Mouse (Mus musculus): ENCODE data around the gene Stxbp2. TPM values are rescaled to one million over a fixed set of nuclear protein-coding genes. Genes with fewer than 3 reads are reported as not detected.

Gene Stxbp2
- total RNA-seq, 4 experiments from 2014 or later: 76.2 to 107 (median 99.8) TPM

DNA sequence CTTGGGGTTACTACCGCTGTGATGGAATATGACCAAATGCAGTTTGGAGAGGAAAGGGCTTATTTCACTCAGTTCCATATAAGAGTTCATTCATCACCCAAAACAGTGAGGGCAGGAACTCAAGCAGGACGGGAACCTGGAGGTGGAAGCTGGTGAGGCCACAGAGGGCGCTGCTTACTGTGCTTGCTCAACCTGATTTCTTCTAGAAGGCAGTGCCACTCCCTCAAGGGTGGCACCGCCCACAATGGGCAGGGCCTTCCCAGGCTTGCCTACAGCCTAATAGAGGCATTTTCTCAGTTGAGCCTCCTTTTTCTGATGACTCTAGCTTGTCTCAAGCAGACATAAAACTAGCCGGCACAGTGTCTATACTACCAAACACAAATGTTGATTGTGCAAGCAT is 15.0 kb downstream of the Stxbp2 start:
- peak; percentile 52 for DNase-seq

DNA sequence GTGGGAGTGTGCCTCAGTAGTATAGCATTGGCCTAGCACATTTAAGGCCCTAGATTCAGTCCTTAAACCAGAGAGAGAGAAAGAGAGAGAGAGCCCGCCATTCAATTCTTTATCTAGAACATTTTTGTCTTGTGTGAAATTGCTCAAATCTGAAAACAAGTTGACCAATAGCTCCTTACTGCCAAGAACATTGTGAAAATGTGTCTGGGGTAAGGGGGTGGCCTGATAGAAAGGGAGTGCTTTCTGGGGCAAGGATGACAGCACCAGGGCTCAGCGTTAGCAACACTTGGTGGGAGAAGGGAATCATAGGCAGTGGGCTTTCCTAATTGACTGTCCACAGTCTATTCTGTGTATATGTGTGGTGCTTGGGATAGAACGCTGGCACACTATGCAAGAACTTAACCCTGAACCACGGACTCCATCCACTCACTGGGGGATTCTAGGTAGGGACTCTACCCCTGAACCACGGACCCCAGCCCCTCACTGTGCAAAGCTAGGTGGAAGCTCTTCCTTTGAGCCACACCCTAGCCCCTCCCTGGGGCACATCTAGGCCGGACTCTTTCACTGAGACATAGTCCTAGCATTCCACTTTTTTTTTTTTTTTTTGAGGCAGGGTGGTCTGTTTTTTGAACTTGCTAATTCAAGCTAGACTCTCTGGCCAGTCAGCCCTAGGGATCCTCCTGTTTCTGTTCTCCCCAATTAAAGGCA is 16.2 kb downstream of the Stxbp2 start:
- no peak for DNase-seq

DNA sequence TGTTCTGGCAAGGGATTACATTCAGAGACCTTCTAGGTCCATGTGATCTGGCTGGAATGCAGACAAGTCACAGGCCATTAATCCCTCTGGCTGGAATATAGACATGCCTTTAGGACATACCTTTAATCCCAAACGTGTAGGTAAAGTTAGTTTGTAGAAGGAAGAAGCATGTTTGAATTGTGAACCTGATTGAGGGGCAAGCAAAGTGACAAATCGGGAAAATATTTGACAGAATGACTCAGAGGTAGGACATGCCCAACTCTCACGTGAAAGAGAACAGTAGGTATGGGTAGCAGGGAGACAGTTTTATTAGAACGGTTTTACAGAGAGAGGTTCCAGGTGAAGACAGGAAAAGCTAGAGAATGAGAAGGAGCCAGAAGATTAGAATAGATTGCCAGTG is 16.8 kb downstream of the Stxbp2 start:
- DNase-seq: no peak

DNA sequence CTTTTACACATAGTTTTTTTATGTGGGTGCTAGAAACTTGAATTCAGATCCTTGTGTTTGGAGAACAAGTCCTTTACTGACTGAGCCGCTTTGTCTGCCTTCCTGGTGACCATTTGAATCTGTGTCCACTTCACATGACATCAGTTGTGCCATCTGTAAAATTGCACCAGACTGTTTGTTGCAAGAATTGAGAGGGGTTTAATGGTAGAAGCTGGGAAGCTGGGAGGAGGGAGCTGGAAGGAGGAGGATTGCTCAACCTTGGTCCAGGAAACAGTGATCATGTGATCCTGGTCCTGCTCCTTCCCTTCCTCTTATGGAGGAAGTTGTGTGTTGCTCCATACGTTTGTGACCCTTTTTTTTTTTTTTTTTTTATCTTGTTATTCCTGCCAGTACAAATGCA is 17.5 kb downstream of the Stxbp2 start:
- DNase-seq: no peak

DNA sequence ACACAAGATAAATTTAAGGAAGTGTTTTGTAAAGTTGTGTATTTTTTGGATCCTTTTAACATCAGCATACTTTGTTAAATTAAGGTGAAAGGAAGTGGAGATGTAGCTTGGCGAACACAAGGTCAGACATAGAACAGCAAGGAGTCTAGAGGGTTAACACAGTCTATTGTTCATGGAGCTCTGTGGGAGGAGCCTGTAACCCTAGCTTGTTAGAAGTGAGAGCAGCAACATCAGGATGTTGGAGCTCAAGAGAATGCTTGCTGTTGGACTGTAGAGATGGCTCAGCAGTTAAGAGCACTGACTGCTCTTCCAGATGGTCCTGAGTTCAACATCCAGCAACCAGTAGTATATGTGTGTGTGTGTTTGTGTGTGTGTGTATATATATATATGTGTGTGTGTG is 18.2 kb downstream of the Stxbp2 start:
- DNase-seq: no peak

DNA sequence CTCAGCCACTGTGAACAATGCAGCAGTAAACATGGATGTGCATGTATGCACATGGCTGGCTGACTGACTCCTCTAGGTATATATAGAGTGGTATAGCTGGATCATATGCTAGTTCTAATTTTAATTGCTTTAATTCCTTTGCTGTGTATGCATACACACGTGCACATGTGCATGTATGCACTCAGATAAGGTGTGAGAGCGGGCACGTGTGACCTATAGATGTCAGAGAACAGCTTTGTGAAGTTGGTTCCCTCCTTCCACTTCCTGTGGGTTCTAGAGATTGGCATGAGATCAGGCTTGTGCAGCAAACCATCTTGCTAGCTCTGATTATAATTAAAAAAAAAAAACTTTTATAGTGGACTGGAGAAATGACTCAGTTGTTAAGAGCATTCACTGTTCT is 22.1 kb downstream of the Stxbp2 start:
- DNase-seq: no peak

DNA sequence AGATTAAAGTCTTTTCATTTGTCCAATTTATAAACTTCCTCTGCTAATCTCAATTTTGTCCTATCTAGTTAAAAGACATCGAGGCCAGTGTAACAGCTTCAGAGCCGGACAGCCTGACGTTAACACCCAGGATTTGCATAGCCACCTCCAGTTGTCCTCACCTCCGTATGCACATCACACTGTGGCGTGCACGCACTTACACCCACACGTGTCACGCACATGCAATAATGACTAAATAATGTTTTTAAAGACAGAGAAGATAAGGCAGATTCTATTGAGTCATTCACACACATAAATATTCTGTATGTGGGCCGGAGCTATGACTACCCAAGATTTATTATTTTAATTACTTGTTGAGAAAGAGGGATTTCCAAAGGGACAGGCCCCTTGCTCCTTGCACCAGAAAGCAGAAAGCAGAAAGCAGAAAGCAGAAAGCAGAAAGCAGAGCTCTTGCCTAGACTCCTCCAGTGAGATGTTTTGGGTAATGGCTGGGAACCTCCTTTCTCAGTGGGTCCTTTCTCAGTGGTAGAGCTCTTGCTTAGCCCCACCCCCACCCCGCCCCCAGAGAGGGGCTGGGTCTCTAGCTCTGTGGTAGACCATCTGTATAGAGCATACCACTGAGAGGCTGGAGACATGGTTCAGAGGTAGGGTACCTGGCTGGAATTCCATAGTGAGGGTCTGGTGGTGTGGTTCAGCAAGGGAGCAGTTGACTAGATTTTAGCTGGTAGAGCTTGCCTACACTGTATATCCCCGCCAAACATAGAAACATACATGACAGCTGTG is 24.2 kb downstream of the Stxbp2 start:
- DNase-seq: no peak

DNA sequence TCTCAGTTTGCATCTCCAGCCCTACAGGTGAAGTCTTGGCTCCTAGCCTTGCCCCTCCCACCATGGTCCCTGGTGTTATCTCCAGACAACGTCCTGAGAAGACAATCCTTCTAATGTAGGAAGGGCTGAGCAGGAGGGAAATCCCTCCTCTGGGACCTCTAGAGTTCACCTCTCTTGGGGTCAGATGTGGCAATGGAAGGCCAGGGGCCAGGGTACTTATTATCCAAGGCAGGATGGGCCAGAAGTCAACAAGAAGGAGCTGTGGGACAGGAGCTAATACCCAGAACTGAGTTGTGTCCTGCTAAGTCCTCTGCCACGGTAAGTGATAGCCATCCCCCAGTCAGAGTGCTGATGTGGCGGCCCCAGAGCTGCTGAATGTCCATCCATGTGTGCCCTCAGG is 24.8 kb downstream of the Stxbp2 start, which contains the start of gene Retn:
TSS of gene Retn (plus strand) at position 245 of the 400 bp plus-strand sequence.
- no peak for DNase-seq

DNA sequence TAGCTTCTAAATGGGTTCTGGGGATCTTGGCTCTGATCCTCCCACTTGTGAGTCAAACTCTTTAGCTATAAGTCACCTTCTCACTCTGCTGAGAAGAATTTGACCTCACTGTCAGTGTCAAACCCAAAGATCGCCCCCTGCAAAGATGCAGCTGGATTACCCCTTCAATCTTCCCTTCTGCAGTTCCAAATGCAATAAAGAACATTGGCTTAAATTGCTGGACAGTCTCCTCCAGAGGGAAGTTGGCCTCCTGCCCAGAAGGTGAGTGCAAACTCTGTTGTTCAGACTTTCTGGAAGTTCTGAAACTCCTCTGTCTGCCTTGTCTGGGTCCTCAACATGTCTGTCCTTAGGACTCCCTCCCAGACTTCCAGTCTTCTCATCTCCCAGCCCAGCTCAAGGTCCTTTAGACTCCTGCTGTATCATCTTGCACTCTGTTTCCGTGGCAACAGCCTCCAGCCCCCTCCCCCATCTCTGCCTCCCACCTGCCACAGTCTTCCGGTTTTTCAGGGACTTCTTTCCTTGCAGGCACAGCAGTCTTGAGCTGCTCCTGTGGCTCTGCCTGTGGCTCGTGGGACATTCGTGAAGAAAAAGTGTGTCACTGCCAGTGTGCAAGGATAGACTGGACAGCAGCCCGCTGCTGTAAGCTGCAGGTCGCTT is 26.1 kb downstream of the Stxbp2 start:
- DNase-seq: no peak

DNA sequence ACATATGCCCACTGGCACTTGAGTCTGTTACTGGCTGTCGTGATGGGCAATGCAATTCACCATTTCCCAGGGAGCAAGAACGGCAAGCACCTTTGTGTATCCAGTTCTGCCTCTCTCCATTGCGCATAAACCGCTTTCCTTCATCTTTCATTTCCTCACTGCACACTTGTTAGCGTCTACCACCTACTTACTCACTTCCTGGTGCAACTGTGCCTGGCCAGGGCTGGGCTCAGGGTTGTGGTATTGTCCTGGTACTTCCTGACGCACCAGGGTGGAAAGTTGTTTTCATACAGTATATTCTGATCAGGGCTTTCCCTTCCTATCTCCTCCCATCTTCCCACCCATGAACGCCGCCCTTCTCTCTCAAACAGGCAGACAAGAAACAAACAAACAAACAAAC is 30.1 kb downstream of the Stxbp2 start:
- no peak for DNase-seq

DNA sequence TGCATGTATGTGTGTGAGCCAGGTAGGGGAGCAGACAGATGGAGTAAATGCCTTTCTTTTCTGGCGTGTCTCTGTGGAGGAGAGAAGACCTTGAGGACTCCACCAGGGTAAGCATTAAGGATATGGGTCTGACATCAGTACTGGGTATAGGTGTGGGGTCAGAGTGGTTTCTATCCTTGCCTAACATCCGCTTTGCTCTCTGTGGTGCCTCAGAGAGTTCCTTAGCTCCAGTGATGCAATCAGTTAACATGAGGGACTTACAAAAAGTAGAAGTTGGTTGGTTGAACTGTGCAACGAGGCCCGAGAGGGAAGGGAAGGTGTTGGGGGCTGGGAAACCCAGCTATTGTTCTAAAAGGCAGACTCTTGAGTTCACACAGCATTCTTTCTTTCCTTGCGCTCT is 33.6 kb downstream of the Stxbp2 start:
- DNase-seq: no peak

DNA sequence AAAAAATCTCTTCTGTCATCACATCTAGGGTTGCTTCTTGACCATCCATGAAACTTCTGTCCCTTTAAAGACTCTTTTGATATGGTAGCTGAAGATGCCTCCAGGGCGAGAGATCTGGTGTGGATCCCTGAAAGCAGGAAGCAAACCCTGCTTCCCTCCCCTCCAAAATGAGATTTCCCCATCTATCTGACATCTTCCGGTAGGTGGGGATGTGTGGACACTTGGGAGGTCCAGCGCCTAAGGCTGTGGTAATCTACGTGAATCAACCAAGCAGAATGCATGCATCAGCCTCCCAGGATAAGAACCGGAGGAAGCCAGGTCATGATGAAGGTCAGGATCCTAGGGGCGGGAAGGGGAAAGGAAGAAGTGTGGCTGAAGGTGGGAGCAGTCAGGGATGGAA is 34.8 kb downstream of the Stxbp2 start, which contains the start of gene Mcemp1:
TSS of gene Mcemp1 (plus strand) at position 248 of the 400 bp plus-strand sequence.
- DNase-seq: no peak

DNA sequence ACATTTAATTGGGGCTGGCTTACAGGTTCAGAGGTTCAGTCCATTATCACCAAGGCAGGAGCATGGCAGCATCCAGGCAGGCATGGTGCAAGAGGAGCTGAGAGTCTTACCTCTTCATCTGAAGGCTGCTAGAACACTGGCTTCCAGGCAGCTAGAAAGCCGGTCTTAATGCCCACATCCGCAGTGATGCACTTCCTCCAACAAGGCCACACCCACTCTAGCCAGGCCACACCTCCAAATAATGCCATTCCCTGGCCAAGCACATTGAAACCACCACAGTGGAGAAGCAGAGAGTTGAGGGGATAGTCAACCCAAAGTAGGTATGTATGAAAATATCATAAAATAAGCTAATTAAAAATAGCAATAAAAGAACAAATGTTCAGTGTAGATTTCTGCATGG is 39.6 kb downstream of the Stxbp2 start:
- DNase-seq: no peak

DNA sequence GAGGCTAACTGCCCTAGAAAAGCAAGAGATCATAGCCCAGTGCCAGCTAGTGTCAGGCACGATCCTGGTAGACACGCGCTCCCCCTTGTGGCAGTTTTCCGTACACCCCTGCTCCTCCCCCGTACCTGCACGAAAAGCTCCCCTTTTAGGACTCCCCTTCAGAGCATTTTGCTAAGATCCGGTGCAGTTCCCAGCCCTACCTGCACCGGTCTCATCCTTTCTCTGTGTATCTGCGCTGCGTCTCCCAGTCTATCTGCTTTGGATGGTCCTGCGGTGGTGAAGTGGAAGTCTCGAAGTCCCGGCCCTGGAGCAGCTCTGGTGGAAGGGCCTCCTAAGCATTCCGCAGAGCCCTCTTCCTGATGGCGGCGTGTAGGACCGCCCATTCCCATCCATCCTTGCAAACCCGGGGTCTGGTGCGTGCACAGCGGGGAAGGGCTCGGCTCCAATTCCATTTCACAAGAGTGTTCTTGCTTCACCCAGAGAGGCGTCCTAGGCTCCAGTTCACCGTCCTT is 41.3 kb downstream of the Stxbp2 start, which contains the start of gene Fcor:
TSS of gene Fcor (minus strand) at position 383 of the 512 bp plus-strand sequence.
- peak; percentile 68 for DNase-seq

DNA sequence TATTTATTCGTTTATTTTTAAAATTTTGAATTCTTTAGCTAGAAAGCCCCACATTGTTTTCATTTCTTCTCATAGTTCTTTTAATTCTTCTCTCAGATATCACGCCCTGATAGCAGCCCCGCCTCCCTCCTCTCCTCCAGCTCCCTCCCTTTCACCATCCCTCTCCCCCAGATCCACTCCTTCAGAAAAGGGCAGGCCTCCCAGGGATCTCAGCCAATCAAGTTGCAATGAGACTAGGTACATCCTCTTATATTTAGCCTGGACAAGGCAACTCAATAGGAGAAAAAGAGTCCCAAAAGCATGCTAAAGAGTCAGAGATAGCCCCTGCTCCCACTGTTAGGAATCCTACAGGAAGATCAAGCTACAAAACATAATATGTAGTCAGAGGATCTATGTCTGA is 43.9 kb downstream of the Stxbp2 start:
- no peak for DNase-seq

DNA sequence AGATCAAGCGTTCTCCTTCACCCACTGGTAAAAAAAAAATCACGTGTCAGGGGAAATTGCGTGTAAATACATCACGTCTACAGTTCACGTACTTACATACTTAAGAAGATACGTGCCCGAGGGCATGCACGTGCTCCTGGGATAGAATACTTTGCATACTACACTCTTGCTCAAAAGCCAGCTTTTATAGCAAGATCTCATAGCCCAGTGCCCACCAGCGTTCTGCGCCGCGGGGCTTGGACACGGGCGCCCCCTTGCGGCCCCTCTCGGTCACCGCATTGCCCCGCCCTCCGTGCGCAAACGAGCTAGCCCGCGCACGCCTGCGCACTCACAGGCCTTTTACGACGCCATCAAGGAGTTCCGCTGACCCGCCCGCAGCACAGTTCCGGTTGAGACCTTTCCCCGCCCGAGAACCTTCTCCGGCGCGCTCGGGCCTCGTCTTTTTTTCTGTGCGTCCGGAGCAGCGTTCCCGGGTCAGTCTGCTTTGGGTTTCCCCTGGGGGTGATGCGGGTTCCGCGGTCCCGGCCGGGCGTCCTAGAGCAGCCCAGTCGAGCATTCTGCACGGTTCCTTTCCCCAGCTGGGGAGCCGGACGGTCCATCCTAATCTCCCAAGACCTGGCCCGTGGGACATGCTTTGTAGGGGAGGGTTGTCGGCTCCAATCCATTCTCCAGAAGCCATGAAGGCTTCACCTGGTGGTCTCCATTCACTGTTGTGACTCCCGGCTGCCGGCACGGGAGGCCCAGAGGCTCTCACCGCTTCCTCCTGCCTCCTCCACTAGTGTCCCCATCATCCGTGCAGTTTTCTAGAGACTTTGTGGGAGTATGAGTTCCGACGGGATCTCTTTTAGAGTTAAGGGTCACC is 45.6 kb downstream of the Stxbp2 start, which contains the start of gene Trappc5:
TSS of gene Trappc5 (plus strand) at position 169 of the 862 bp plus-strand sequence.
- DNase-seq: peak; percentile 91

DNA sequence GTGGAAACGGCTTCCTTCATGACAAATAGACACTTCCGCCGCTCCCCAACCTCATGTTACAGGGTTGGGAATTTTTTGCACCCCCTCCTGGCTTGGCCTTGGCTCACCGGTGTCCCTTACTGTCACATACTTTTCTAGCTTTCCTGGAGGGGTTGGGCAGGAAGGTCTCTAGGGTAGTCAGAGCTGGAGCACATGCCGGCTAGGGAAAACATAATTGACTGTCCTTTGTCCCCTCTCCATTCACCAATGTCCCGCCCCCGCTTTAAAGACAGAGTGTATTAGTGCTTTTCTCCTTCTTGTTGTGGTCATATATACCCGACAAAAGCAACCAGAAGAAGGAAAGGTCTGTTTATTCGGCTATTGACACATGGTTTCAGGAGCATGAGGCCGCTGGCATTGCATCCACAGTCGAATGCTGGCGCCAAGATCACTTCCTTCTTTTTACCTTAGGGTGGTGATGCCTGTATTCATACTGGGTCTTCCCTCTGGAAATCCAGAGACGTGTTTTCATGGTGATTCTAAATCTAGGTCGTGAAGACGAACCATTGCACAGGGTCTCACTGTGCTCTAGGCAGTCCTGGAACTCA is 46.3 kb downstream of the Stxbp2 start:
- no peak for DNase-seq

DNA sequence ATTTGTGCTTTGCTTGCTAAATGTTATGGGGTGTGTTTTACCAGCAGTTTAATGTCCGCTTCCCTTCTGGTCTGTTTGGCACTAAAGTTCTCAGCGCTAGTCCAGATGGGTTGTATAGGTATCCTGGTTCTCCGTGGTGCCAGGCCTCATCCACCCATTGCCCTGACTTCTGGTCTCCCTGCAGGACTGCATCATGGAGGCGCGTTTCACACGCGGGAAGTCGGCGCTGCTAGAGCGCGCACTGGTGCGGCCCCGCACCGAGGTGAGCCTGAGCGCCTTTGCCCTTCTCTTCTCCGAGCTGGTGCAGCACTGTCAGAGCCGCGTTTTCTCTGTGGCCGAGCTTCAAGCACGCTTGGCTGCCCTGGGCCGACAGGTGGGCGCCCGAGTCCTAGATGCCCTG is 48.1 kb downstream of the Stxbp2 start:
- no peak for DNase-seq

DNA sequence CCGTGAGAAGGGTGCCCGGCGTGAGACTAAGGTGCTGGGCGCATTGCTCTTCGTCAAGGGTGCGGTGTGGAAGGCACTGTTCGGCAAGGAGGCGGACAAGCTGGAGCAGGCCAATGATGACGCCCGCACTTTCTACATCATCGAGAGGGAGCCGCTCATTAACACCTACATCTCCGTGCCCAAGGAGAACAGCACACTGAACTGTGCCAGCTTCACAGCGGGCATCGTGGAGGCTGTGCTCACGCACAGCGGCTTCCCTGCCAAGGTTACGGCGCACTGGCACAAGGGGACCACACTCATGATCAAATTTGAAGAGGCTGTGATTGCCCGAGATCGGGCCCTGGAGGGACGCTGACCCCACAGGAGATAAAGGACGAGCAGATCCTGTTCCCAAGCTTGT is 48.5 kb downstream of the Stxbp2 start:
- DNase-seq: no peak

DNA sequence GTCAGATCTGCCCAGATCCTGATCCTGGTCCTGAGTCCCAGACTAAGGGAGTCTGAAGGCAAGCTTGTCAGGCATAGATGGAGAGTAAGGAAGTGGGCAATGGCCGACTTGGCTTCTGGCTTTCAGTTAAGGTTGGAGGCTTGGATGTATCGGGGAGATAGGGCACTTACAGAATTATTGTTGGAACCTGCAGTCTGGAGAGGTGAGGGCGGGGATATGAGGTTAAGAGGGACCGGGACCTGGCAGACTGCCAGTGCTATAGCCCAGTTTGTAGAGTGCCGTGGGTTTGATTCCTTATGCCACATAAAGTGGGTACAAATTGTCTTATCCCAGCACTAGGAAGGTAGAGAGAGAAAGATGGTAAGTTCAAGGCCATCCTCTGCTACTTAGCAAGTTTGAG is 48.9 kb downstream of the Stxbp2 start:
- no peak for DNase-seq

DNA sequence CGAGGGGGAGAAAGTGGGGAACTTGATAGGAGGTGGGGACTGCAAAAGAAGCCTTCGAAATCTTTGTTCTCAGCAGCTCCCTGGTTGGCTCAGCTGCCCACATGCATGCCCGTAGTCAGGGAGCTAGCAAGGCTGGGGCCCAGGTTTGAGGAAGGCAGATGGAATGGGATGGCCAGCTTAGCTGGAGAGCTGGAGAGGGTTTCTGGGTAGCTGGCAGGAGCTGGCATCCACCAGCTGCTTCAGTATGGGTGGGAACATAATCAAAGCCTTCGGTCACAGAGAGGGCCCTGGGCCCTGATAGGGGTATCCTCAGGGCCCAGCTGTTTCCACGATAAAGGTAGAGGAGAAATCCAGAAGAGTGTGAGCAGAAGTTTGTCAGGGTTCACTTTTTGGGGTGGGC is 51.7 kb downstream of the Stxbp2 start:
- no peak for DNase-seq

All from adrenal gland, adult 8-10 months (tissue).